Mouse (Mus musculus): ENCODE results near the gene Gemin7. TPM values are rescaled to one million over a fixed set of nuclear protein-coding genes. Genes with fewer than 3 reads are reported as not detected.

Gene Gemin7
- polyA plus RNA-seq, 1 experiment from 2014 or later: 111 TPM

DNA sequence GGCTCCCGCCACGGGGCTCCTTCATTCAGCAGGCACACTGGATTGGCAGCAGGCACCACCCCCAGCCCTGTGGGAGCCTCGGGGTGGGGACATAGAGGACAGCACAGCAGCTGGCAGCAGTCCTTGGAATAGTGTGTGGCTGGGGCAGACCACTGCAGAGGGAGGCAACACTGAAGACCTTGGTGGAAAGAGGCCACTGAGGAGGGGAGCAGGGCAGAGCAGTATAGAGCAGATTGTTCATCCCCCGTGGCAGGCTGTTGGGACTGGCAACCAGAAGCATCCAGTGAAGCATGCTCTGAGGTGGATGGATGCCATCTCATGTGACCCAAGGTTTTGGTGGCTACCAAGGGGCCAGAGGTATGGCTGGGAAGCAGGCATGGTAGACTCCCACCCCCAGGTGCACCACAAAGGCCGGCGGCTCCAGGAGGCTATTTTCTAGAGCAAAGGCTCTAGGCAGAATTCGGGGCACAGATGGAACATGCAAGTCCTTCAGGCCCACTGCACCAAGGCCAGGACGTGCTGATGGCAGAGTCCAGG lies 35.2 kb downstream of the Gemin7 start:
- Histone ChIP-seq H3K27ac (peak overlapping the region; percentile 18; the same call in 1 of the 2 replicates), H3K4me2 (no peak overlapping the region), H3K4me1 (replicated peaks) (peaks cover 58% of the 10 kb centered on the region), H3K9me3 (replicated peaks) (no peaks in the 10 kb centered on the region), H3K36me3 (no peaks in the 10 kb centered on the region), H3K9ac (no peak overlapping the region), H3K4me3 (no peak overlapping the region), H3K27me3 (no peaks in the 10 kb centered on the region)
- 56% methylated on average over 8 of the region's 8 CpGs for WGBS
- peak; percentile 79 for ATAC-seq (replicated peaks; ENCODE audit: insufficient number of reproducible peaks, insufficient read depth, low FRiP score, low read depth)

DNA sequence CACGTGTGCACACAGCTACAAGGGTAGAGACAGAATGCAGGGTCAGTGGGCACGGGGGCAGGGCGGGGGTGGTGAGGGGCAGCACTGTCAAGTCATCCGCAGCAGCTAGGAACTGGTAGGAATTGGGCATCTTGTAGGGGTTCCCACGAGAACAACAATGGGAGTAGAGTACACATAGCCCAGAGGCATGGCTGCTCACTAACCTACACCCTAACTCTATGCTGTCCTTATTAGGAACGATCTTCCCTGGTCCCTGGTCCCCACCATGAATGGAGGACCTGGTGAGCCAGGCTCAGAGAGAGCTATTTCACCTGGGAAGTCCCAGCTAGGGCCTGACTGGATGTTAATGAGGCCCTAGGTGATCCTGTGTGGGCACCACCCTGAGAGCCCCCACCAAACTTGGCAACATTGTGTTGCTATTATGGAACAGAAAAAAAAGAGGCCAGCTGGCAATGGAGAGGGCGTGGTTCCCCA lies 35.7 kb downstream of the Gemin7 start:
- no peaks in the 10 kb centered on the region for H3K27me3 ChIP-seq
- no peak for ATAC-seq (replicated peaks; ENCODE audit: insufficient number of reproducible peaks, insufficient read depth, low FRiP score, low read depth)
- H3K4me1 ChIP-seq (replicated peaks): peaks cover 63% of the 10 kb centered on the region
- no peak overlapping the region for H3K4me3 ChIP-seq
- H3K4me2 ChIP-seq: no peak overlapping the region
- H3K9ac ChIP-seq: no peak overlapping the region
- H3K9me3 ChIP-seq (replicated peaks): no peaks in the 10 kb centered on the region
- 81% methylated on average over 7 of the region's 7 CpGs for WGBS
- no peaks in the 10 kb centered on the region for H3K36me3 ChIP-seq
- 0 out of 2 replicates have a peak overlapping the region, but pooled peaks have one; percentile 18 for H3K27ac ChIP-seq

DNA sequence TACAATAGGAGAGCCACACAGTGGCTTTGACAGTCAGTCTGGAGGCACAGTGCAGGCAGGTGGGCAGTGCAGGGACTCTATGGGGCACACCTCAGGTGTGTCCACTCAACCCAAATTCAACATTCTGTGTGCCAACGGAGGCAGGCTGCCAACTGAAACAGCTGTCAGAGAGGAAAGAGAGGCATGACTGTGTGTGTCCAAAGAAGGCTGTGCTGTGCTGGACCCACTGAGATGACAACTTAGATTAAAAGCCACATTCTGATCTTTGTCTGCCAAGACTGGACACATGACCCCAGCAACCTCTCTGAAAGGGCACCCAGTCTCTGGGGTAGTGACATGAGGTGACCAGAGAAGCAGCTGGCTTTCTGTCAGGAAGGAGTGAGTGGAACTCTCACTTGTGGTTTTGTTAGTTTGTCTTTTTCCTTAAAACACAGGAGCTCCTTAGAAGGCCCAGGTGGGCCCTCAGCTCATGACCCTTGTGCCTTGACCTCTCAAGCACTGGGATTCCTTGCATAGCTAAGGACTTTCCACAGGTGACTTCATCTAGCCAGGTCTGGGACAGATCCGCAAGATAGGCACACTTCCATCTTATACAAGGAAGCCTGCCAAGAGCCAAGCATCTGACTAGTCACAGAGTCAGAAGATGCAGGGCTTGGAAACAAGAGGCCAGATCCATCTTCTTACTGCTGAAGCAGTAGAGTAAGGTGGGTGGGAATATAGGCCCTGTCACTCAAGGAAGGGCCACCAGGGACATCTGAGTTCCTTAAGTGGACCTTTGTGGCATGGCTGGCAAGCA lies 36.4 kb downstream of the Gemin7 start:
- no peak overlapping the region for H3K9ac ChIP-seq
- WGBS: 85% methylated on average over 2 of the region's 2 CpGs
- no peak overlapping the region for H3K27ac ChIP-seq
- no peak for ATAC-seq (replicated peaks; ENCODE audit: insufficient number of reproducible peaks, insufficient read depth, low FRiP score, low read depth)
- no peak overlapping the region for H3K4me3 ChIP-seq
- H3K4me2 ChIP-seq: no peak overlapping the region
- no peaks in the 10 kb centered on the region for H3K36me3 ChIP-seq
- peaks cover 60% of the 10 kb centered on the region for H3K4me1 ChIP-seq (replicated peaks)
- H3K27me3 ChIP-seq: no peaks in the 10 kb centered on the region
- no peaks in the 10 kb centered on the region for H3K9me3 ChIP-seq (replicated peaks)

DNA sequence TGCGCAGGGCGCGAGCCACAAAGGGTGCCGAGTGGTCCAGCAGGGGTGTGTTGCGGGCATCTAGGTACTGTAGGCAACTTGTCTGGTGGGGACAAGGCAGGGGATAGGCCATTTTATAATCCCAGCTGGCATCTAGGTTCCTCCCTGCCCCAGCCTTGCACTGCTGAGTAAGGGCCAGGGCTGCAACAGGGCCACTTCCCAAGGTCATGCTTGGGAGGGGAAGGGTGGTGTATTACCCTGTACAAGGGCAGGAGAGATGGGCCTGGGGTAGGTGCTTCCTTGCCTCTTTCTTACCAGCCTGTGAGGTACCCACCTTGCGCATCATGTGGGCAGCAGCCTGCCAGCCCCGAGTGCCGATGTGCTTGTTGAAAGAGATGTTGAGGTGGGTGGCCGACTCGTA lies 42.7 kb downstream of the Gemin7 start:
- no peak overlapping the region for H3K4me2 ChIP-seq
- ATAC-seq (replicated peaks; ENCODE audit: insufficient number of reproducible peaks, insufficient read depth, low FRiP score, low read depth): no peak
- no peak overlapping the region for H3K4me3 ChIP-seq
- peaks cover 14% of the 10 kb centered on the region for H3K4me1 ChIP-seq (replicated peaks)
- H3K9ac ChIP-seq: no peak overlapping the region
- no peak overlapping the region for H3K27ac ChIP-seq
- H3K36me3 ChIP-seq: peaks cover 49% of the 10 kb centered on the region
- H3K27me3 ChIP-seq: no peaks in the 10 kb centered on the region
- no peaks in the 10 kb centered on the region for H3K9me3 ChIP-seq (replicated peaks)
- 94% methylated on average over 10 of the region's 10 CpGs for WGBS

DNA sequence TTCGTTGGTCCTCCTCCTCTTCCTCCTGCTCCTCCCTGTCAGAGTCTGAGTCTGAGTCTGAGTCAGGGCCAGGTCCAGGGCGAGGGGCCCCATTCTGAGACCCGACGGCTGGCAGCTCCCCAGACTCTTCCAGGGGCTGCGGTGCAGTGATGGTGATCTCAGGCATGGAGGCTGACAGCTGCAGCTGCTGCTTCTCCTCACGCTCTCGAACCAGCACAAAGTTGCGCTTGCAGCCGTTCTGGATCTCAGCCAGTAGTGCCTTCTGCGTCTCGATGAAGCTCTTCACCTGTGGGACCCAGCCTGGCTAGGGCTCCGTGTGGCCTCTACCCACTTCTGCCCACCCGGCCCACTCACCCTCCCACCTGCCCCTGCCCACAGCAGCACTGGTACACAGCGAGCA lies 45.2 kb downstream of the Gemin7 start:
- Histone ChIP-seq H3K27me3 (no peaks in the 10 kb centered on the region), H3K4me2 (no peak overlapping the region), H3K9me3 (replicated peaks) (no peaks in the 10 kb centered on the region), H3K9ac (no peak overlapping the region), H3K27ac (no peak overlapping the region), H3K36me3 (peaks cover 49% of the 10 kb centered on the region), H3K4me1 (replicated peaks) (peaks cover 10% of the 10 kb centered on the region), H3K4me3 (no peak overlapping the region)
- WGBS: 87% methylated on average over 14 of the region's 14 CpGs
- ATAC-seq (replicated peaks; ENCODE audit: insufficient number of reproducible peaks, insufficient read depth, low FRiP score, low read depth): no peak

DNA sequence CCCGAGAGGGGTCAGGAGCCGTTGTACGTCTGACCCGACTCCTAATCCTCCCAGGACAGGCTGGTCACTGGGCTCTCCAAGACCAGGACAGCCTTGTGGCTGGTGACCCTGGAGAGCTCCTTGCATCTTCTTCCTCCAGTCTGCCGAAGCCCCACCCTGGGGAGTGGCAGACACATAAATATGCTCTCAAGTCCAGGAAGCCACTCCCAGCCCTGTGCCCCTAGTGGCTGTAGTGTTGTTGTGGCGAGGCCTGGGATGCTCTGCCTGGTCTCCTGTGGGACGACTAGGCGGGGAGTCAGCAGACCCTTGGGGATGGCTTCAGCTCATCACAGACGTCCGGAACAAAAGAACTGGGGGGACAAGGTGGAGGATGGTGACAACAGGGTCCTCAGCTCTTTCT lies 46.3 kb downstream of the Gemin7 start:
- no peak for ATAC-seq (replicated peaks; ENCODE audit: insufficient number of reproducible peaks, insufficient read depth, low FRiP score, low read depth)
- Histone ChIP-seq H3K9ac (no peak overlapping the region), H3K4me2 (no peak overlapping the region), H3K27ac (no peak overlapping the region), H3K36me3 (peaks cover 49% of the 10 kb centered on the region), H3K27me3 (no peaks in the 10 kb centered on the region), H3K4me1 (replicated peaks) (no peaks in the 10 kb centered on the region), H3K4me3 (no peak overlapping the region), H3K9me3 (replicated peaks) (no peaks in the 10 kb centered on the region)
- WGBS: 76% methylated on average over 10 of the region's 10 CpGs

DNA sequence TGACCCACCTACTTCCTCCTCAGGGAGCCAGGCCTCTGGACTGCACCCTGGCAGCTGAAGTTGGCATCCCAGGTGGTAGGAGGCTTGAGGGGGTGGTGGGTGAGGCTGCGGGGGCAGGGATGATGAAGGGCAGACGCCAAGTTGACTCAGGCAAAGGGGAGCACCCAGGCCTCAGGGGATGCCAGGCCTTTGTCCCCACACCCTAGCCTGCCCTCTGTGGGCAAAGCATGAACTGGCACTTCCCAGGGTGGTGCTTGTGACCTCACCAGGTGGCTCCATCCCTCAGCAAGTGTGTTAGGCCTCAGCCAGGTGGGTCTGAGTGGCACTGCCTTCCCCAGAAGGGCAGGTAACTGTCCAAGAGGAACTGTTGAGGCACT lies 52.3 kb downstream of the Gemin7 start:
- no peak overlapping the region for H3K4me2 ChIP-seq
- H3K27ac ChIP-seq: no peak overlapping the region
- H3K36me3 ChIP-seq: peaks cover 3% of the 10 kb centered on the region; the same call in 1 of the 2 replicates
- no peaks in the 10 kb centered on the region for H3K9me3 ChIP-seq (replicated peaks)
- no peak for ATAC-seq (replicated peaks; ENCODE audit: insufficient number of reproducible peaks, insufficient read depth, low FRiP score, low read depth)
- H3K4me1 ChIP-seq (replicated peaks): peaks cover 24% of the 10 kb centered on the region
- H3K9ac ChIP-seq: no peak overlapping the region
- peaks cover 57% of the 10 kb centered on the region for H3K27me3 ChIP-seq
- 69% methylated on average over 2 of the region's 2 CpGs for WGBS
- no peak overlapping the region for H3K4me3 ChIP-seq

DNA sequence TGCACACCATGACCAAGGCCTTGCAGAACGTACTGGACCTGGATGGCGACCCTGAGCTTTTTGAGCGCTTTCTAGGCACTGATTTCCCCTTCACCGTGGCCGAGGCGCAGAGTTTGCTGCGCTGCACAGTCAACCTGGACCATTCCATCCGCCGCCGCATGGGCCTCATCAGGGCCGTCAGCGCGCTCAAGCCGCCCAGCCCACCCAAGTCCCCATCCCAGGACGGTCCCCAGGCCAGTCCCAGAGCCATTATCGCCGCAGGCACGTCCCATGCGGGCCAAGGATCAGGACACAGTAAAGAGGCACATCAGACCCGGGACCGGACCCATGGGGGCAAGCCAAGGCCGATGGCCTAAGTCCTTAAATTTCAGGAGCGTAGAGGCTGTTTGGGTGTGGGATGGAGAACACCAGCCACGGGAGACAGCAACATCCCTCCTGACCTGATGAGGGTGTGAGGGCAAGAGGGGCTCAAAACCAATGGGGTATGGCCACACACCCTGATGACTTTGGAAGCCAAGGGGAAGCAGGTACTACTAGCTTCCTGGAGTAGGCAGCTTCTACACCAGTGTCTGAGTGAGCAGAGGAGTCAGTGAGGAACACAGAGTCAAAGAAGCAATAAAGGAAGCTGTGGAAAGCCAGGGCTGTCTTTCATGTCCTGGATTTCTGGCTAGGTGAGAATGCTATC lies 52.8 kb downstream of the Gemin7 start:
- ATAC-seq (replicated peaks; ENCODE audit: insufficient number of reproducible peaks, insufficient read depth, low FRiP score, low read depth): no peak
- WGBS: 11% methylated on average over 24 of the region's 24 CpGs
- Histone ChIP-seq H3K36me3 (no peaks in the 10 kb centered on the region; the same call in 1 of the 2 replicates), H3K4me2 (peak overlapping the region; percentile 84), H3K9me3 (replicated peaks) (no peaks in the 10 kb centered on the region), H3K27me3 (peaks cover 62% of the 10 kb centered on the region), H3K4me1 (replicated peaks) (peaks cover 29% of the 10 kb centered on the region), H3K27ac (no peak overlapping the region), H3K9ac (peak overlapping the region; percentile 46; the same call in 1 of the 2 replicates), H3K4me3 (peak overlapping the region; percentile 51)

DNA sequence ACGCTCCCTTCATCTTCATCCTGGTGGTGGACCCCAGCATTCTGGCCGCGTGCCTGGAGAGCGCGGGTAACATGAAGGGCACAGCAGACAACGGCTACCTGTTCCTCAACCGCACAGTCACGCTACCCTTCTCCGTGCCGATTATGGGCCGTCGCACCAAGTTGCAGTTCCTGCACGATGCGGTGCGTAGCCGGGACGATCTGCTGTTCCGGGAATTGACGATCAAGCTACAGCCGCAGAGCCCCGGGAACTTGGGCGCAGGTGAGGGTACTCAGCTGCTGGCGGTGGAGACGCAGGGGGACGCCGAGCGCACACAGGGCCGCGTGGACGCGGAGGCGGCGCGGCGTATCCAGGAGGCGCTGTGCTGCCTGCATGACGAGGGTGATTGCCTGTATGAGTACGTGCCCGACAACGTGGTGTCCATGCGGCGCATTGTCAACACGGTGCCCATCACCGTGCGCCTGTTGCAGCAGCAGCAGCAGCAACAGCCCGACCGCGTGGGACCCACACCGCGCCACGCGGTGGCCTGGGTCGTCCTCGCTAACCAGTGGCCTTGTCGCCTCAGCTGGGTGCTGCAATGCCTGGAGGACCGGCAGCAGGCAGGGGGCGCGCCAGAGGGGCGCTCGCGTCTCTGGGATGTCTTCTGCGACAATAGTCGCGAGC lies 53.5 kb downstream of the Gemin7 start:
- Histone ChIP-seq H3K36me3 (no peaks in the 10 kb centered on the region; the same call in 1 of the 2 replicates), H3K27ac (no peak overlapping the region), H3K9me3 (replicated peaks) (no peaks in the 10 kb centered on the region), H3K4me1 (replicated peaks) (peaks cover 30% of the 10 kb centered on the region), H3K9ac (peak overlapping the region; percentile 46), H3K4me2 (peak overlapping the region; percentile 84), H3K27me3 (peaks cover 69% of the 10 kb centered on the region), H3K4me3 (peak overlapping the region; percentile 51)
- WGBS: under 1% methylated on average over 64 of the region's 64 CpGs
- ATAC-seq (replicated peaks; ENCODE audit: insufficient number of reproducible peaks, insufficient read depth, low FRiP score, low read depth): peak; percentile 45

DNA sequence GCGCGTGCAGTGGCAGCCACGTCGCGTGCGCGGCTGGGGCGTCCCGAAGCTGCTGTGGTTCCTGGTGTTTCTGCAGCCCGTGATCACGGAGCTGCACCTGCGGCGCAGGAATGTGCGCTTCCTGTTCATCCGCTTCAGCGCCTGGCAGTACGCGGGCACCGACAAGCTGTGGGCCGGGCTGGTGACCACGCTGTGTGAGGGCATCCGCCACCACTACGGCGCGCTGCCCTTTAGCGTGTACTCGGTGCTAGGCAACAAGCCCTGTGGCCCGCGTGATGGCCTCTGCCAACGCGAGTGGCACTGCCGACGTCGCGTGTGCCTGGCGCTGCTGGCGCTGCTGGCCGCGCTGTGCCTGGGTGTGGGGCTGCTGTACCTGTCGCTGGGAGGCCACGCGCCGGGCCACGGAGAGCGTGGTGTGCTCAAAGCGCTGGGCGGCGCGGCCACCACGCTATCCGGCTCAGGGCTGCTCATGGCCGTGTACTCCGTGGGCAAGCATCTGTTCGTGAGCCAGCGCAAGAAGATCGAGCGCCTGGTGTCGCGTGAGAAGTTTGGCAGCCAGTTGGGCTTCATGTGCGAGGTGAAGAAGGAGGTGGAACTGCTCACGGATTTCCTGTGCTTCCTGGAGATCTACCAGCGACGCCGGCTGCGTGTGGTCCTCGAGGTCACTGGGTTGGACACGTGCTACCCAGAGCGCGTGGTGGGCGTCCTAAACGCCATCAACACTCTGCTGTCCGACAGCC lies 54.2 kb downstream of the Gemin7 start:
- Histone ChIP-seq H3K4me2 (peak overlapping the region; percentile 84), H3K27me3 (peaks cover 76% of the 10 kb centered on the region), H3K27ac (no peak overlapping the region), H3K4me3 (peak overlapping the region; percentile 51), H3K36me3 (no peaks in the 10 kb centered on the region; the same call in 1 of the 2 replicates), H3K9me3 (replicated peaks) (no peaks in the 10 kb centered on the region), H3K4me1 (replicated peaks) (peaks cover 30% of the 10 kb centered on the region), H3K9ac (no peak overlapping the region)
- ATAC-seq (replicated peaks; ENCODE audit: insufficient number of reproducible peaks, insufficient read depth, low FRiP score, low read depth): 0 out of 2 replicates have a peak, but pooled peaks have one; percentile 9
- WGBS: 8% methylated on average over 72 of the region's 72 CpGs
